Mouse (Mus musculus): ENCODE measurements around the gene Zbtb48. TPM values are rescaled to one million over a fixed set of nuclear protein-coding genes. Genes with fewer than 3 reads are reported as not detected.

Gene Zbtb48
- polyA plus RNA-seq, 1 experiment, result 7.2 TPM

DNA sequence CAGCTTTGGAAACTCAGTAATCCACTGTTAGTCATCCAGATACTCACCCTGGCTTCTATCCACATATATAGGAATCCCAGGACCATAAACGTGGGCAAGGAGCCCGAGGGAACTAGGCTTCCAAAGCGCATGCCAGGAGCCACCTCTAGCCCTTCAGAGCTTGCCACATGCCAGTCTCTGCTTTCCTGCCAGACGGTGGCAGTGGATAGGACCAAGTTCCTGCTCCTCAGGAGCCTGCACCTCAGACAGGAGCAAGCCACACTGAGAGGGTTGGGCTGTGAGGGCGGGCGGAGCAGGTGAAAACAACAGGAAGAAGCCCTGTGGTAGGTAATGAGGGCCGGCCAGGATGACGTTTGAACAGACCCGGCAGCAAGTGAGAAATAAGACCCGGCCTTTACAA is 41.6 kb downstream of the Zbtb48 start:
- H3K4me3 ChIP-seq, result no peak overlapping the region
- peaks cover 2% of the 10 kb centered on the region for H3K36me3 ChIP-seq (ENCODE audit: control insufficient read depth, insufficient read depth)

GRCm38 (mm10) chr4:151983560-151983959 is 43.9 kb downstream of the Zbtb48 start:
- TF ChIP-seq CEBPB (IDR thresholded peaks at IDR 0.05; ENCODE audit: insufficient read depth, poor library complexity, severe bottlenecking), result no peak
- peak; percentile 85 to 100 (median 100) for TF ChIP-seq MYOD1 (IDR thresholded peaks at IDR 0.05; ENCODE audit: control insufficient read depth in 1 of 3, insufficient read length in 2 of 3, low read depth in 2 of 3)
- TF ChIP-seq POLR2AphosphoS2 (IDR thresholded peaks at IDR 0.05; ENCODE audit: insufficient read length, low read depth), result peak; percentile 85
- peak; percentile 52 to 93 (median 62) for TF ChIP-seq MYOG (IDR thresholded peaks at IDR 0.05; ENCODE audit: control insufficient read depth in 1 of 3, insufficient read depth in 1 of 3, insufficient read length in 2 of 3, low read depth in 2 of 3)
- TF ChIP-seq TCF3 (IDR thresholded peaks at IDR 0.05; ENCODE audit: insufficient read length, low read depth), result peak; percentile 96
- TF ChIP-seq MAX (IDR thresholded peaks at IDR 0.05; ENCODE audit: low read depth), result no peak
- TF ChIP-seq REST (IDR thresholded peaks at IDR 0.05; ENCODE audit: insufficient read depth, insufficient read length), result no peak
- no peak for TF ChIP-seq SRF (IDR thresholded peaks at IDR 0.05; ENCODE audit: control insufficient read depth, insufficient read length, low read depth)
- TF ChIP-seq USF1 (IDR thresholded peaks at IDR 0.05; ENCODE audit: low read depth), result no peak
- peak; percentile 80 for TF ChIP-seq TCF12 (IDR thresholded peaks at IDR 0.05; ENCODE audit: insufficient read depth, poor library complexity, severe bottlenecking)
- TF ChIP-seq POLR2A (IDR thresholded peaks at IDR 0.05; ENCODE audit: insufficient read length, low read depth), result peak; percentile 69
- TF ChIP-seq E2F4 (IDR thresholded peaks at IDR 0.05; ENCODE audit: insufficient read depth), result no peak

More for the DNA sequence above, 41.6 kb downstream of the Zbtb48 start:
- Histone ChIP-seq H3ac (ENCODE audit: control insufficient read depth, insufficient read length) (no peak overlapping the region), H3K4me2 (ENCODE audit: low read depth) (no peak overlapping the region), H3K79me2 (ENCODE audit: control insufficient read depth, insufficient read depth) (peaks cover 16% of the 10 kb centered on the region), H3K27me3 (ENCODE audit: control insufficient read depth, insufficient read depth, insufficient read length) (no peaks in the 10 kb centered on the region)
- TF ChIP-seq TCF3 (IDR thresholded peaks at IDR 0.05; ENCODE audit: insufficient read length, low read depth) (no peak), POLR2A (IDR thresholded peaks at IDR 0.05; ENCODE audit: insufficient read length, low read depth) (no peak), SRF (IDR thresholded peaks at IDR 0.05; ENCODE audit: control insufficient read depth, insufficient read length, low read depth) (no peak), POLR2AphosphoS2 (IDR thresholded peaks at IDR 0.05; ENCODE audit: insufficient read length, low read depth) (no peak), USF1 (IDR thresholded peaks at IDR 0.05; ENCODE audit: low read depth) (no peak)

GRCm38 (mm10) chr4:151983043-151983442 is 44.4 kb downstream of the Zbtb48 start:
- TF ChIP-seq MAX (IDR thresholded peaks at IDR 0.05; ENCODE audit: low read depth), result no peak
- no peak for TF ChIP-seq REST (IDR thresholded peaks at IDR 0.05; ENCODE audit: insufficient read depth, insufficient read length)
- no peak for TF ChIP-seq TCF12 (IDR thresholded peaks at IDR 0.05; ENCODE audit: insufficient read depth, poor library complexity, severe bottlenecking)
- TF ChIP-seq CEBPB (IDR thresholded peaks at IDR 0.05; ENCODE audit: insufficient read depth, poor library complexity, severe bottlenecking), result no peak
- no peak for TF ChIP-seq TCF3 (IDR thresholded peaks at IDR 0.05; ENCODE audit: insufficient read length, low read depth)
- TF ChIP-seq MYOG (IDR thresholded peaks at IDR 0.05; ENCODE audit: control insufficient read depth in 1 of 3, insufficient read depth in 1 of 3, insufficient read length in 2 of 3, low read depth in 2 of 3), result no peak
- TF ChIP-seq MYOD1 (IDR thresholded peaks at IDR 0.05; ENCODE audit: control insufficient read depth in 1 of 3, insufficient read length in 2 of 3, low read depth in 2 of 3), result no peak
- TF ChIP-seq POLR2A (IDR thresholded peaks at IDR 0.05; ENCODE audit: insufficient read length, low read depth), result no peak
- TF ChIP-seq USF1 (IDR thresholded peaks at IDR 0.05; ENCODE audit: low read depth), result no peak
- TF ChIP-seq E2F4 (IDR thresholded peaks at IDR 0.05; ENCODE audit: insufficient read depth), result no peak
- peak overlapping the region; percentile 46 for H3K4me3 ChIP-seq
- peak overlapping the region; percentile 41 for H3ac ChIP-seq (ENCODE audit: control insufficient read depth, insufficient read length)
- H3K79me2 ChIP-seq (ENCODE audit: control insufficient read depth, insufficient read depth), result peaks cover 11% of the 10 kb centered on the region
- H3K4me2 ChIP-seq (ENCODE audit: low read depth), result peak overlapping the region; percentile 71
- peaks cover 7% of the 10 kb centered on the region for H3K36me3 ChIP-seq (ENCODE audit: control insufficient read depth, insufficient read depth)
- no peaks in the 10 kb centered on the region for H3K27me3 ChIP-seq (ENCODE audit: control insufficient read depth, insufficient read depth, insufficient read length)

More at GRCm38 (mm10) chr4:151983560-151983959, 43.9 kb downstream of the Zbtb48 start:
- H3K36me3 ChIP-seq (ENCODE audit: control insufficient read depth, insufficient read depth), result peaks cover 7% of the 10 kb centered on the region
- H3K4me2 ChIP-seq (ENCODE audit: low read depth), result peak overlapping the region; percentile 76
- peaks cover 16% of the 10 kb centered on the region for H3K79me2 ChIP-seq (ENCODE audit: control insufficient read depth, insufficient read depth)
- no peaks in the 10 kb centered on the region for H3K27me3 ChIP-seq (ENCODE audit: control insufficient read depth, insufficient read depth, insufficient read length)
- peak overlapping the region; percentile 41 for H3ac ChIP-seq (ENCODE audit: control insufficient read depth, insufficient read length)
- peak overlapping the region; percentile 46 for H3K4me3 ChIP-seq

DNA sequence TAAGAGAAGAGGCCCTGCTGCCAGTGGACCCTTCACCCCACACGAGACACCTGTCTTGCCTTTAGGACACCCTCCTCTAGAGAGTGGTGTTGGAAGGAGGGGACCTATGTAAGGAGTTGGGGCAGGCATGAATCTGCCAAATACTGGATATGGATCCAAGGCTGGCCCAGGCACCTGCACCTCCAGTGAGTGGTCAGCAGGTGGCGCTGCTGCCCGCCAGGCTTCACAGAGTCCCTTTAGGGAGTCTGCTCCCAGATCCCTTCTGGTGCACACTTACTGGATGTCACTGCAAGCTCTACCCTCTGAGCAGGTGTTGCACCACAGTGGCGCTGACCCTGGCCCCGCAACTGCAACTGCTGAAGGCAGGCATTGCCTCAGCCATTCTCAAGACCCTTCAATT is 46.1 kb downstream of the Zbtb48 start:
- peak overlapping the region; percentile 5 for H3K4me2 ChIP-seq (ENCODE audit: low read depth)
- H3K27me3 ChIP-seq (ENCODE audit: control insufficient read depth, insufficient read depth, insufficient read length), result no peaks in the 10 kb centered on the region
- TF ChIP-seq REST (IDR thresholded peaks at IDR 0.05; ENCODE audit: insufficient read depth, insufficient read length) (no peak), CEBPB (IDR thresholded peaks at IDR 0.05; ENCODE audit: insufficient read depth, poor library complexity, severe bottlenecking) (no peak), SRF (IDR thresholded peaks at IDR 0.05; ENCODE audit: control insufficient read depth, insufficient read length, low read depth) (peak; percentile 49), E2F4 (IDR thresholded peaks at IDR 0.05; ENCODE audit: insufficient read depth) (no peak), MYOD1 (IDR thresholded peaks at IDR 0.05; ENCODE audit: control insufficient read depth in 1 of 3, insufficient read length in 2 of 3, low read depth in 2 of 3) (peak in 2 of 3 experiments; percentile 66 to 75), TCF12 (IDR thresholded peaks at IDR 0.05; ENCODE audit: insufficient read depth, poor library complexity, severe bottlenecking) (no peak), POLR2AphosphoS2 (IDR thresholded peaks at IDR 0.05; ENCODE audit: insufficient read length, low read depth) (peak; percentile 87), MYOG (IDR thresholded peaks at IDR 0.05; ENCODE audit: control insufficient read depth in 1 of 3, insufficient read depth in 1 of 3, insufficient read length in 2 of 3, low read depth in 2 of 3) (peak in 2 of 3 experiments; percentile 31 to 46), USF1 (IDR thresholded peaks at IDR 0.05; ENCODE audit: low read depth) (no peak), POLR2A (IDR thresholded peaks at IDR 0.05; ENCODE audit: insufficient read length, low read depth) (peak; percentile 29), TCF3 (IDR thresholded peaks at IDR 0.05; ENCODE audit: insufficient read length, low read depth) (no peak), MAX (IDR thresholded peaks at IDR 0.05; ENCODE audit: low read depth) (no peak)
- H3K79me2 ChIP-seq (ENCODE audit: control insufficient read depth, insufficient read depth), result peaks cover 6% of the 10 kb centered on the region
- H3ac ChIP-seq (ENCODE audit: control insufficient read depth, insufficient read length), result no peak overlapping the region
- no peak overlapping the region for H3K4me3 ChIP-seq
- H3K36me3 ChIP-seq (ENCODE audit: control insufficient read depth, insufficient read depth), result peaks cover 7% of the 10 kb centered on the region

Data from myocyte (in vitro differentiated cells).